Mouse (Mus musculus): ENCODE results near the gene Tuba1b. TPM values are rescaled to one million over a fixed set of nuclear protein-coding genes. Genes with fewer than 3 reads are reported as not detected.

The Tuba1b gene
- polyA plus RNA-seq, 1 experiment from 2014 or later = 1,202 TPM

Other genes with a start within 250 kb of the Tuba1b start
- 0.06 TPM in 1 of 2 replicates, not detected in the other for gene Ccdc65, start 226.4 kb downstream of the Tuba1b start, polyA plus RNA-seq (2015; fragmentation: Nextera tagmentation; extraction: Ambion mirVana)
- 91.3 and 91.7 TPM in 2 replicates for gene Fkbp11, start 206.4 kb downstream of the Tuba1b start, polyA plus RNA-seq (2015; fragmentation: Nextera tagmentation; extraction: Ambion mirVana)
- gene Arf3, start 171.4 kb downstream of the Tuba1b start, polyA plus RNA-seq (2015; fragmentation: Nextera tagmentation; extraction: Ambion mirVana) = 11.9 and 13.8 TPM in 2 replicates
- not detected in 2 replicates for gene Wnt10b, start 156.4 kb downstream of the Tuba1b start, polyA plus RNA-seq (2015; fragmentation: Nextera tagmentation; extraction: Ambion mirVana)
- not detected in 2 replicates for gene Wnt1, start 144.7 kb downstream of the Tuba1b start, polyA plus RNA-seq (2015; fragmentation: Nextera tagmentation; extraction: Ambion mirVana)
- not detected in 2 replicates for gene Ddn, start 125.1 kb downstream of the Tuba1b start, polyA plus RNA-seq (2015; fragmentation: Nextera tagmentation; extraction: Ambion mirVana)
- 116 and 117 TPM in 2 replicates for gene Prkag1, start 103.0 kb downstream of the Tuba1b start, polyA plus RNA-seq (2015; fragmentation: Nextera tagmentation; extraction: Ambion mirVana)
- gene Kmt2d, start 63.4 kb downstream of the Tuba1b start, polyA plus RNA-seq (2015; fragmentation: Nextera tagmentation; extraction: Ambion mirVana) = 4.0 and 4.2 TPM in 2 replicates
- gene Rhebl1, start 40.0 kb downstream of the Tuba1b start, polyA plus RNA-seq (2015; fragmentation: Nextera tagmentation; extraction: Ambion mirVana) = 4.0 and 4.2 TPM in 2 replicates
- gene Dhh, start 36.0 kb downstream of the Tuba1b start, polyA plus RNA-seq (2015; fragmentation: Nextera tagmentation; extraction: Ambion mirVana) = 0.12 and 0.16 TPM in 2 replicates
- gene Lmbr1l, start 16.3 kb downstream of the Tuba1b start, polyA plus RNA-seq (2015; fragmentation: Nextera tagmentation; extraction: Ambion mirVana) = 3.2 and 3.9 TPM in 2 replicates
- gene Gm49450, start 19.0 kb upstream of the Tuba1b start, polyA plus RNA-seq (2015; fragmentation: Nextera tagmentation; extraction: Ambion mirVana) = not detected in 2 replicates
- 109 TPM in 2 replicates for gene Tuba1a, start 19.1 kb upstream of the Tuba1b start, polyA plus RNA-seq (2015; fragmentation: Nextera tagmentation; extraction: Ambion mirVana)
- gene Tuba1c, start 95.3 kb upstream of the Tuba1b start, polyA plus RNA-seq (2015; fragmentation: Nextera tagmentation; extraction: Ambion mirVana) = 239 and 246 TPM in 2 replicates
- gene Prph, start 120.6 kb upstream of the Tuba1b start, polyA plus RNA-seq (2015; fragmentation: Nextera tagmentation; extraction: Ambion mirVana) = 0.54 and 0.62 TPM in 2 replicates
- gene Troap, start 140.0 kb upstream of the Tuba1b start, polyA plus RNA-seq (2015; fragmentation: Nextera tagmentation; extraction: Ambion mirVana) = 14.5 and 18.9 TPM in 2 replicates
- not detected in 2 replicates for gene C1ql4, start 153.3 kb upstream of the Tuba1b start, polyA plus RNA-seq (2015; fragmentation: Nextera tagmentation; extraction: Ambion mirVana)
- gene Dnajc22, start 158.6 kb upstream of the Tuba1b start, polyA plus RNA-seq (2015; fragmentation: Nextera tagmentation; extraction: Ambion mirVana) = 14.6 and 16.9 TPM in 2 replicates
- 11.5 and 14.4 TPM in 2 replicates for gene Spats2, start 191.4 kb upstream of the Tuba1b start, polyA plus RNA-seq (2015; fragmentation: Nextera tagmentation; extraction: Ambion mirVana)